Mouse (Mus musculus) right cerebral cortex, postnatal 4 days (tissue): Measurements from ENCODE around the gene Blm.

Experiments
- DNase-seq: peaks from one replicate; pipeline ENCODE4 v3.0.0-alpha.2; 2022

Blm gene

GRCm38 (mm10) chr7:80435594-80435993 is 99.3 kb downstream of the Blm start:
- DNase-seq = no peak

GRCm38 (mm10) chr7:80429661-80430060 is 105.3 kb downstream of the Blm start:
- no peak for DNase-seq

GRCm38 (mm10) chr7:80427730-80428129 is 107.2 kb downstream of the Blm start:
- no peak for DNase-seq

DNA sequence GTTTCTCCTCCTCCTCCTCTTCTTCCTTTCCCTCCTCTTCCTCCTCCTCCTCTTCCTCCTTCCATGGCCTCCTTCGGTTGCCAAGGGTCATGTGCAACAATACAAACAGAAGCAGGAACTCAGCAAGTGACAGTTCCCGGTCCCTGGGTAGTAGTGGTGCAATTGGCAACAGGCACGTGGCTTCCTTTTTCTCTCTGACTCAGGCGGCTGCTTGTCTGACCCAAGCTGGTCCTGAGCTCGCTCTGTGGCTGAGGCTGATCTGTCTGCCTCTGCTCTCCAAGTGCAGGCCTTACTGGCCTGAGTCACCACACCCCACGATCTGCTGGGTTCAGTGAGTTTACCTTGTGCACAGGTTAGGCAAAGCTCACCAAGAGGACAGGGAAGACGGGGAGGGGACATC is 108.6 kb downstream of the Blm start:
- DNase-seq = no peak

- no peak for DNase-seq
Observed at GRCm38 (mm10) chr7:80424722-80425121, 110.2 kb downstream of the Blm start.

GRCm38 (mm10) chr7:80422759-80423480 is 112.0 kb downstream of the Blm start:
- DNase-seq = peak; percentile 57

GRCm38 (mm10) chr7:80421576-80421975 is 113.3 kb downstream of the Blm start:
- DNase-seq = no peak

- DNase-seq = no peak
Observed at GRCm38 (mm10) chr7:80420586-80420985, 114.3 kb downstream of the Blm start.

GRCm38 (mm10) chr7:80419278-80419677 is 115.6 kb downstream of the Blm start:
- no peak for DNase-seq

- DNase-seq = no peak
Observed at GRCm38 (mm10) chr7:80418036-80418435, 116.9 kb downstream of the Blm start.

- DNase-seq = no peak
Observed at GRCm38 (mm10) chr7:80417601-80418000, 117.3 kb downstream of the Blm start.

- no peak for DNase-seq
Observed at GRCm38 (mm10) chr7:80416969-80417368, 118.0 kb downstream of the Blm start.

- DNase-seq = no peak
Observed at GRCm38 (mm10) chr7:80414303-80414855, 120.5 kb downstream of the Blm start.

- no peak for DNase-seq
Observed at GRCm38 (mm10) chr7:80413512-80414302, 121.2 kb downstream of the Blm start.

- DNase-seq = no peak
Observed at GRCm38 (mm10) chr7:80412781-80413180, 122.1 kb downstream of the Blm start.

DNA sequence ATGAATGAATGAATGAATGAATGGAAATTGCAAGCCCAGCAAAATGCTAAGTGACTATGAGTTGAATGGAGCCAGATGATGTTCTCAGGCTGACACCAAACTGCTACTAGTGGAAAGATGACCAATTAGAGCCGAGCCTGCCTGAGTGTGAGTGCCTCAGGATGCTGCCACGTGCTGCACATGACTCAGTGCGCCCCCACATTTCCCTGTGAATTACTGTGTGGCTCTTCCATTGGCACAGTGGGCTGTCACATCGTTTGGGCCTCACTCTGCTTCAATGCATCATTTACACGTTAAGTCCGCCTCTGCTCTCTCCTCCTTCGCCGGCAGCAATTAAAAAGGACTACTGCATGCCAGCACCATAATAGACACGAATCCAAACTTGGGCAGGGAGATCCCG is 122.6 kb downstream of the Blm start:
- no peak for DNase-seq

GRCm38 (mm10) chr7:80410380-80410779 is 124.5 kb downstream of the Blm start:
- DNase-seq = no peak

DNA sequence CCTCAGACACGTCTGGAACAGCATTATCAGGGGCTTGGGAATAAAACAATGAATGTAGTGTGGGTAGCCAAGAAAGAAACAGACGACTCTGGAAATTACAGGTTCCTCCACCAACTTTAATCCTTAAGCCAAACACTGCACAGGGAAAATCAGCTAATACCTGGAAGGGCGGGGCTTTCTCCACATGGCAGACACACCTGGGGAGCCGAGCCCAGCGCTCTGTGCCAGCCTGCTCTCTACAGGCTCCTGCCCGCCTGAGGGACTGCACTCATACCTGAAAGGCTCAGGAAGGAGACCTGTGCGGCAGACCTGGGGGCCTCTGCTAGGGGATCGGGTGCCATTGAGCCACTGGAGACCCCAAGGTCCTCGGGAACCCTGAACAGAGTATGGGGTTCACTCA is 127.2 kb downstream of the Blm start:
- no peak for DNase-seq

GRCm38 (mm10) chr7:80406186-80406585 is 128.7 kb downstream of the Blm start:
- no peak for DNase-seq

- DNase-seq = no peak
Observed at GRCm38 (mm10) chr7:80405188-80405695, 129.7 kb downstream of the Blm start, which contains the start of gene Furin. TSS of gene Furin (minus strand) at chr7:80405436.
